ENCODE assay signal across 20 mouse cellular contexts in genomic region chr17:5929031-5929430, GRCm38 (mm10).
"Had no signal": no experiment of that assay in that cellular context is flagged by ENCODE, and none has a peak within 500 bp of the region (broad histone marks: within the 10 kb centered on the region; RNA-seq: fewer than 3 reads in every experiment).

No protein-coding gene starts in this region.

- H3K27me3 ChIP-seq: limb, embryonic 13.5 days; liver, embryonic 12.5 days; liver, embryonic 15.5 days; lung, embryonic 15.5 days; megakaryocyte, embryonic 14.5 days; midbrain, embryonic 13.5 days; stomach, embryonic 15.5 days had no signal

- H3K9me3 ChIP-seq: limb, embryonic 10.5 days; limb, embryonic 13.5 days; liver, embryonic 12.5 days; liver, embryonic 15.5 days; lung, embryonic 15.5 days; megakaryocyte, embryonic 14.5 days; midbrain, embryonic 10.5 days; midbrain, embryonic 13.5 days; stomach, embryonic 15.5 days had no signal

- H3K27ac ChIP-seq: limb, embryonic 10.5 days; limb, embryonic 13.5 days; liver, embryonic 12.5 days; liver, embryonic 15.5 days; lung, embryonic 15.5 days; midbrain, embryonic 10.5 days; midbrain, embryonic 13.5 days; stomach, embryonic 15.5 days had no signal

- DNase-seq: kidney, adult 18-20 months; kidney, adult 9 months; kidney, postnatal 14 days; kidney, postnatal 4 days; layer of hippocampus, adult 9-11 months; liver; lung, adult 18-20 months; lung, postnatal 10 days; lung, postnatal 36 days; right cerebral cortex, postnatal 4 days; thymus, postnatal 25 days had no signal

- H3K4me1 ChIP-seq: limb, embryonic 10.5 days; limb, embryonic 13.5 days; liver, embryonic 12.5 days; liver, embryonic 15.5 days; lung, embryonic 15.5 days; stomach, embryonic 15.5 days had no signal

- ATAC-seq: liver, embryonic 12.5 days; midbrain, embryonic 13.5 days had no signal

- H3K4me3 ChIP-seq: limb, embryonic 10.5 days; limb, embryonic 13.5 days; liver, embryonic 12.5 days; liver, embryonic 15.5 days; lung, embryonic 15.5 days; megakaryocyte, embryonic 14.5 days; midbrain, embryonic 10.5 days; midbrain, embryonic 13.5 days; stomach, embryonic 15.5 days had no signal
